Mouse (Mus musculus) liver, postnatal 0 days (tissue): Measurements from ENCODE around the gene Npr2.

Experiments
- CTCF ChIP-seq: sonication (generic); IDR thresholded peaks from 2 replicates; pipeline ENCODE4 v1.5.1; 2016; ENCODE audit warnings: antibody characterized with exemption, low read depth
- EP300 ChIP-seq: IDR thresholded peaks from 2 replicates; pipeline ENCODE4 v1.6.1; 2016; ENCODE audit warnings: antibody characterized with exemption, low read depth, mild to moderate bottlenecking

DNA sequence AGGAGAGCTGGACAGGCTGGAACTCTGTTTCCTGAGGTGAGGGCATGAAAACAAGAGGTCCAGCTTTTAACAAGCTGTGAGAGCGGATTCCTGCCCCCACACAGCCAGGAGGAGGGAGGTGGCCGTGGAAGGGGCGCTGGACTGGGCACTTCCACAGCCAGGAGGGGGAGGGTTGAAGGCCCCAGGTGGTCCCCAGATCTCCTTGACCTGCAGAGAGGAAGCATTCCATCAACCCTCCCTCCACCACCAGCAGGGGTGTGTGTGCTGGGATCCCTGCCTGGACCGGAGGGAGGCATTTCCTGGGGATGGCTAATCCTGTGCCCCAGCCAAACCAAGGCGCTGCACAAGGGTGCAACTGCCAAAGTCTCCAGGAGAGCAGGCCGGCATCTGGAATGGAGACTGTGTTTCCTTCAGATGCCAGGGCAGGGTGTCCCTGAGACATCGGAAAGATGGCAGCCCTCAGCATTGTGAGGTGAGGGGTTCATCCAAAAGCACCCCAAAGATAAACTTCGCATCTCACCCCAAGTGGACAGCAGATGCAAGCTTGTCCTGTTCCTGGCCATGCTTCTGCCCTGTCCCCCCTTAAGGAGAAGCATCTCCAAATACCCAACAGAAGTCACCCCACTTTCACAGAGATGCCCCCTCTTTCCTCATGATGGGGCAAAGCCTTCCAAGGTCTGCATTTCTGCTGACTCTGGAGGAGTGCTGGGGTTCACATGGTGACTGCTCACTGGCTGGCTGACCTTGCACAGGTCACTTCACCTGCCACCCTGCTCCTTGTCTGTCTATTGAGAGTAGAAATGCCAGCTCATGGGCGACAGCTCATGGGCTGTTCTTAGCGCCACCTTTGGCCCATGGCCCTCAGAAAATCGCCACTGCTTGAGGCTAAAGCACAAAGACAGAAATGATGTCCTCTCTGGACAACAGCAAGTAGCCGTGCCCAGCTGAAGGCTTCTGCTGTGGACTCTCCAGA, 47.0 kb upstream of the Npr2 start, which contains the start of gene Msmp:
- TF ChIP-seq CTCF (no peak), EP300 (no peak)
